Mouse (Mus musculus) C2C12 (cell line): ENCODE measurements at regions not wholly inside any gene's neighbourhood (a gene's known extent, or its start where the extent isn't known, plus 50 kb on each side); places are given as distances from the start of the nearest gene placed in this dataset.

Experiments used
- CTCF ChIP-seq: IDR thresholded peaks from one replicate; pipeline ENCODE4 v1.5.1; 2011; ENCODE audit not compliant: control insufficient read depth, insufficient read depth, insufficient read length
- MAX ChIP-seq: IDR thresholded peaks from one replicate; pipeline ENCODE4 v1.6.1; 2011; ENCODE audit warnings: mild to moderate bottlenecking, control low read depth
- MYOD1 ChIP-seq: IDR thresholded peaks from one replicate; pipeline ENCODE4 v1.6.1; 2011; ENCODE audit warnings: low read depth; ENCODE audit not compliant: control insufficient read depth, insufficient read length
- MYOG ChIP-seq: IDR thresholded peaks from one replicate; pipeline ENCODE4 v1.6.1; 2011; ENCODE audit not compliant: control insufficient read depth, insufficient read length; ENCODE audit errors: extremely low read depth

- TF ChIP-seq MYOG (no peak), CTCF (no peak), MAX (no peak), MYOD1 (no peak)
Measured at GRCm38 (mm10) chr13:78872582-78872981, 673.0 kb upstream of the Nr2f1 start.
